8 mouse cellular contexts compared by ENCODE assay signal in the genomic region with DNA sequence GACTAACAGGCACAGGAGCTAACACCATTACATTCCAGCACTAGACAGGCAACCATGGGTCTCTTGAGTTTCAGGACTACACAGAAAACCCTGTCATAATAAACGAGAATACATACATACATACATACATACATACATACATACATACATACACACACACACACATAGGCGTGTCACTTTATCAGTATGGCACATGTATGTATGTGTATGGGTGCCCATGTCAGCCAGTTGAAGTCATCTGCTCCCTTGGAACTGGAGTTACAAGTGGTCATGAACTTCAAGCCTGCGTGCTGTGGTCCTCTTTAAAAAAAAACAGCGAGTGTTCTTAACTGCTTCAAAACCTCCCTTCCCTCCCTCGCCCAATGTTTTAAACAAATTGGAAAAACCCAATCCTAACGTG. TPM values are rescaled to one million over a fixed set of nuclear protein-coding genes. Genes with fewer than 3 reads are reported as not detected.
DNase-seq lines count a peak whose midpoint lies in the region; ATAC-seq and TF ChIP-seq lines count a peak whose summit lies in the region.

No protein-coding gene starts in this region.

- H3K9me3 ChIP-seq in forebrain, embryonic 12.5 days = no peaks in the 10 kb centered on the region
- no peaks in the 10 kb centered on the region for H3K9me3 ChIP-seq in liver, embryonic 14.5 days (ENCODE audit: control insufficient read depth, low read length)

- H3K27ac ChIP-seq in gastrocnemius, adult 2 months = peak overlapping the region; percentile 98
- peak overlapping the region; percentile 88 for H3K27ac ChIP-seq in forebrain, embryonic 12.5 days
- H3K27ac ChIP-seq in liver, embryonic 14.5 days = no peak overlapping the region

- TF ChIP-seq CTCF in gastrocnemius, adult 2 months (IDR thresholded peaks at IDR 0.05) = no peak
- TF ChIP-seq CTCF in liver, embryonic 14.5 days (IDR thresholded peaks at IDR 0.05; ENCODE audit: low read depth) = no peak

- H3K4me3 ChIP-seq in gastrocnemius, adult 2 months = peak overlapping the region; percentile 99
- H3K4me3 ChIP-seq in forebrain, embryonic 12.5 days (replicated peaks) = peak overlapping the region; percentile 70
- peak overlapping the region; percentile 78 to 97 for H3K4me3 ChIP-seq in liver, embryonic 14.5 days (ENCODE audit: insufficient read depth in 1 of 2, low read depth in 2 of 2, low read length in 2 of 2)

- H3K27me3 ChIP-seq in forebrain, embryonic 12.5 days = no peaks in the 10 kb centered on the region
- no peaks in the 10 kb centered on the region for H3K27me3 ChIP-seq in liver, embryonic 14.5 days (ENCODE audit: control insufficient read depth, insufficient read depth, low read length)

- H3K9ac ChIP-seq in forebrain, embryonic 12.5 days = peak overlapping the region; percentile 81
- peak overlapping the region; percentile 94 for H3K9ac ChIP-seq in liver, embryonic 14.5 days (replicated peaks)

- no peak for DNase-seq in gastrocnemius, adult 2 months
- no peak for DNase-seq in gastrocnemius, adult 18-20 months (ENCODE audit: low spot score)
- DNase-seq in 3T3-L1 (ENCODE audit: low read depth, low spot score) = peak; percentile 11
- peak in 2 of 3 experiments; percentile 0 to 5 for DNase-seq in liver, embryonic 14.5 days (ENCODE audit: low read depth in 3 of 3, low spot score in 3 of 3)
- DNase-seq in c-Kit-positive CD71-positive TER-119-positive erythroid progenitor cells, embryonic 14.5 days (ENCODE audit: low spot score) = no peak
- no peak for DNase-seq in urinary bladder, postnatal 36 days (ENCODE audit: low spot score in 2 of 2)
- DNase-seq in gastrocnemius, postnatal 10 days = no peak

- peaks cover 70% of the 10 kb centered on the region for H3K36me3 ChIP-seq in forebrain, embryonic 12.5 days (replicated peaks)
- H3K36me3 ChIP-seq in liver, embryonic 14.5 days (replicated peaks; ENCODE audit: control insufficient read depth, insufficient read depth, low read depth) = peaks cover 26% of the 10 kb centered on the region

- 0 out of 2 replicates have a peak, but pooled peaks have one; percentile 12 for ATAC-seq in forebrain, embryonic 12.5 days (ENCODE audit: low FRiP score)
- no peak for ATAC-seq in liver, embryonic 14.5 days (ENCODE audit: insufficient read depth)

- H3K4me1 ChIP-seq in forebrain, embryonic 12.5 days = peaks cover 10% of the 10 kb centered on the region
- peaks cover 3 to 13% of the 10 kb centered on the region in 2 experiments; a peak in 3 of 4 replicates for H3K4me1 ChIP-seq in liver, embryonic 14.5 days (replicated peaks; ENCODE audit: control insufficient read depth in 2 of 2, insufficient read depth in 2 of 2, low read length in 1 of 2)

- WGBS in forebrain, embryonic 12.5 days = 34% methylated on average over 6 of the region's 6 CpGs
- WGBS in liver, embryonic 14.5 days (ENCODE audit: insufficient replicate concordance) = 23% methylated on average over 6 of the region's 6 CpGs

- TF ChIP-seq EP300 in liver, embryonic 14.5 days (IDR thresholded peaks at IDR 0.05; ENCODE audit: low read depth) = no peak

- intact Hi-C loops in gastrocnemius, adult 2 months (cut with DNase I) = no loop called here

- peak overlapping the region; percentile 68 for H3K4me2 ChIP-seq in forebrain, embryonic 12.5 days
- H3K4me2 ChIP-seq in liver, embryonic 14.5 days (ENCODE audit: low read depth) = peak overlapping the region; percentile 87

RNA-seq across cellular contexts. Expression of a gene that starts 0.5 kb away (rescaled TPM):
- 10 to 100 TPM; 21.0 to 21.6 TPM for total RNA-seq in gastrocnemius, adult 2 months (2021)
- total RNA-seq in gastrocnemius, adult 18-20 months (2021) = 10 to 100 TPM; 19.6 to 20.4 TPM
- 102 and 105 TPM in 2 replicates for polyA plus RNA-seq in forebrain, embryonic 12.5 days (2016; fragmentation: Nextera tagmentation; extraction: Ambion mirVana)
- polyA plus RNA-seq in liver, embryonic 14.5 days (2012; rRNA removed) = 18.2 and 20.1 TPM in 2 replicates
- 36.0 and 36.1 TPM in 2 replicates for polyA plus RNA-seq in liver, embryonic 14.5 days (2014; fragmentation: Nextera tagmentation; extraction: Ambion mirVana)
- total RNA-seq in gastrocnemius, postnatal 10 days (2021) = 10 to 100 TPM; 27.0 to 32.7 TPM

RNA-seq across cellular contexts. Expression of a gene that starts 33.5 kb away (rescaled TPM):
- total RNA-seq in gastrocnemius, adult 2 months (2021) = 10 to 100 TPM; 12.0 to 12.2 TPM
- total RNA-seq in gastrocnemius, adult 18-20 months (2021) = 1 to 10 TPM; 8.7 to 9.5 TPM
- polyA plus RNA-seq in forebrain, embryonic 12.5 days (2016; fragmentation: Nextera tagmentation; extraction: Ambion mirVana) = 163 and 166 TPM in 2 replicates
- polyA plus RNA-seq in liver, embryonic 14.5 days (2012; rRNA removed) = 86.1 and 102 TPM in 2 replicates
- 129 and 147 TPM in 2 replicates for polyA plus RNA-seq in liver, embryonic 14.5 days (2014; fragmentation: Nextera tagmentation; extraction: Ambion mirVana)
- 10 to 100 TPM; 25.4 to 32.8 TPM for total RNA-seq in gastrocnemius, postnatal 10 days (2021)

RNA-seq across cellular contexts. Expression of a gene that starts 44.6 kb away (rescaled TPM):
- total RNA-seq in gastrocnemius, adult 2 months (2021) = under 1 TPM; 0.56 to 0.69 TPM
- under 1 TPM; 0.16 to 0.64 TPM for total RNA-seq in gastrocnemius, adult 18-20 months (2021)
- 0.27 and 0.50 TPM in 2 replicates for polyA plus RNA-seq in forebrain, embryonic 12.5 days (2016; fragmentation: Nextera tagmentation; extraction: Ambion mirVana)
- polyA plus RNA-seq in liver, embryonic 14.5 days (2012; rRNA removed) = 20.6 and 29.5 TPM in 2 replicates
- polyA plus RNA-seq in liver, embryonic 14.5 days (2014; fragmentation: Nextera tagmentation; extraction: Ambion mirVana) = 28.9 and 31.1 TPM in 2 replicates
- total RNA-seq in gastrocnemius, postnatal 10 days (2021) = under 1 TPM; 0.16 to 0.54 TPM

RNA-seq across cellular contexts. Expression of a gene that starts 57.5 kb away (rescaled TPM):
- 10 to 100 TPM; 27.8 to 52.8 TPM for total RNA-seq in gastrocnemius, adult 2 months (2021)
- total RNA-seq in gastrocnemius, adult 18-20 months (2021) = 10 to 100 TPM in 1 of 2 experiments, 1 to 10 TPM in 1; 9.3 to 24.6 TPM
- 0.29 and 0.51 TPM in 2 replicates for polyA plus RNA-seq in forebrain, embryonic 12.5 days (2016; fragmentation: Nextera tagmentation; extraction: Ambion mirVana)
- 0.21 and 0.33 TPM in 2 replicates for polyA plus RNA-seq in liver, embryonic 14.5 days (2012; rRNA removed)
- 0.23 and 0.29 TPM in 2 replicates for polyA plus RNA-seq in liver, embryonic 14.5 days (2014; fragmentation: Nextera tagmentation; extraction: Ambion mirVana)
- 10 to 100 TPM in 1 of 2 experiments, 1 to 10 TPM in 1; 3.8 to 24.4 TPM for total RNA-seq in gastrocnemius, postnatal 10 days (2021)

Comparison
In these comparisons a context has a peak if more than half of its experiments do, and no peak if none do; other contexts are left out.
1. DNase-seq: peak in 3T3-L1 (single experiment) and liver, embryonic 14.5 days (2 of 3); none in gastrocnemius, adult 2 months (single experiment), gastrocnemius, adult 18-20 months (single experiment), c-Kit-positive CD71-positive TER-119-positive erythroid progenitor cells, embryonic 14.5 days (single experiment), urinary bladder, postnatal 36 days (0 of 2) and gastrocnemius, postnatal 10 days (single experiment).
2. Peak in every context shown above with its lines, with median percentiles within 50 percentile points of each other: H3K4me3 ChIP-seq.